Mouse (Mus musculus) mature B cell (primary cell): Measurements from ENCODE around the gene Gpr15.

Experiments used
- in situ Hi-C: fragments of 300-500 bp; cut with MboI; formaldehyde crosslinking; loops from 2 replicates; pipeline ENCODE4 v1.14.3; 2019

Gene Gpr15

DNA sequence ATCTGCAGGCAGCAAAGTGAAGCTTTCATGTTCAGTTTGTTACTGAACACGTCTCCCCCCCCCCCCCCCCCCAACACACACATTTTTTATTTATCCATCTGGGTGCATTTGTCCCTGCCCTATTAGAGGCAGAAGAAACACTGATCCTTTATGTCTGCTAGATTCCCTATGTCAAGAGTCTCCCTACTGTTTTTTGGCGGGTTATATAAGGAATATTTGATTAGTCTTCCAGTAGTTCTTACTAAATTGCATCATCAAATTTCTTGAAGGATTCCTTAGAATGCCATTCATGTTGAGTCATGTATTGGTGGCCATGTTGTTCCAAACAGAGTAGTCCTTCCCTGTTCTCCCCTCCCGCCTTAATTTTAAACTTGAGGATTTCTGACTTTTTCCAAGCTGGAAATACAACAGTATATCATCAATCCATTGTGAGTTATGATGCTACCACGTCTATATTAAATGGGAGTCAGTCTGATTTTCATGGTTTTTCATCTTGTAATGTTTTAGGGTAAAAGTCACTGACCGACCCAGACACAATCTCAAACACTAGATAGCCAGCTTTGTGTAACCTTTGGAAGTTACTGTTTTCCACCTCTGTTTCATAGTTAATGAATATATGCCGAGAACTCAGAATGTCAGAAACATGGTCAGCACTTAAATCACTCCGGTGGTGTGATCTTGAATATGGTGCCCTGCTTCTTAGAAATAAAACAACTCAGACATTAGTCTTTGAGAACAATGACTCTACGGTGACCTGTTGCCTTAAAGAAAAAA lies 47.5 kb downstream of the Gpr15 start:
- in situ Hi-C loops: no loop called here

DNA sequence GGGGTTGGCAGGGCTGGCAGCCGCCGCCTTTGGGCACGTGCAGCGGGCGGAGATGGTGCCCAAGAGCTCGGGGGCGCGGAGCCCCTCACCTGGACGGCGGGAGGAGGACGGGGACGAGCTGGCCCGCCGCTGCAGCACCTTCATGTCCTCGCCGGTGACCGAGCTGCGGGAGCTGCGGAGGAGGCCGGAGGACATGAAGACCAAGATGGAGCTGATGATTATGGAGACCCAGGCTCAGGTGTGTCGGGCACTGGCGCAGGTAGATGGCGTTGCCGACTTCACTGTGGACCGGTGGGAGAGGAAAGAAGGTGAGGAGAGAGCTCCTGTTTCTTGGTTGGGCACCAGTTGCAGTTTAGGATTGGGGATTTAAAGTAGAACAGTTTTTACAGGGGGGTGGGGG lies 48.2 kb downstream of the Gpr15 start:
- in situ Hi-C loops: no loop called here

DNA sequence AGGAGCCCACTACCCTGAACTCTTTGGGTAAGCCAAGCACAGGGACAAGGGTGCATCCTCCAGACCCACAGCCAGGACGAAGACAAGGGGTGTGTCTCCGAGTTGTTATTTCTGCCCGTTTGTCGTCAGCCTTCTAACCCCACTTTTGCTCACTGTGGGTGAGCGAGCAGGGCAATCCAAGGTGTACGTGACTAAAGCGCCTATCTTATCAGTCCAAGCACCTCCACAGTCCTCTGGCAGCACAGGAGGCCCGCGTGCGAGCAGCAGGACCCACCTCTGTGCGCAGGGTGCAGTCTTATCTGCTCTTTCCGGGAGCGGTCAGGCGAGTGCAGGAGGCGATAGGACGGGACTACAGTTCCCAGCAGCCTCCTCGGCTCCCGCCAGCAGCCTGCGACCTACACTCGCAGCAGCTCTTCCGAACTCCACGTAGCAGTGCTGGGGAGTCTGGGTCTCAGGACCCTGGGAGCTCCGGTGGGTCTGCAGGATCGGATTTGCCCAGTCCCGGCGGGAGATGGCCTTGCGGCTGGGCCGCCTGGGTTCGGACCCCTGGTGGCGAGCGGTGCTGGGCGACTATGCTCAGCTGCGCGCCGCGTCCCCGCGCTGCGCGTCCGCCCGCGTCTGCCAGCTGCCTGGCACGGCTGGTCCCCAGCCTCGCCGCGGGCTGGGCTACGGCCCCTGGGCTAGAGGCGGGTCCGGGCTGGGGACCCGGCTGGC lies 48.8 kb downstream of the Gpr15 start, which contains the start of gene Cpox:
Gene Cpox (plus strand): TSS at position 376 of the 714 bp plus-strand sequence.
- in situ Hi-C loops: loop anchor here (10.0 kb wide), 1 partner anchor 215 kb away; no protein-coding TSS in a partner anchor

DNA sequence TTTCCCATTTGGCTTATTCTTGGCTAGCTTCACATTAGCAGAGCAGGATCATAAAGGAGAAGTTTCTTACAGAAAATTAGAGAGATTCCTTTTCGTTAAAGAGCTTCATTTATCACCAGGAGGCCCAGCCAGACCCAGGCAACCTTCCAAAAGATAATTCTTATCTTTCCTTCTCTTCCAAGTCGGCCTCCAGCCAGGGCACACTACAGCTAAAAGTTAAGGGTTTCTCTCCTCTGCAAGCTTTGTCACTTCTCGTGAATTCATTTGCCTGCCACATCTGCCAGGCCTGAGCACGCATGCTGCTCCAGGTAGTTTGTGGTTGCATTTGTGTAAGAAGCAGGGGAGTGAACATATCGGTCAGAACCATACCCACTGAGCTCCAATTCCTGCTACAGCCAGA lies 49.6 kb downstream of the Gpr15 start:
- in situ Hi-C loops: loop anchor here (10.0 kb wide), 1 partner anchor 214 kb away; no protein-coding TSS in a partner anchor

- in situ Hi-C loops: loop anchor here (10.0 kb wide), 1 partner anchor 214 kb away; no protein-coding TSS in a partner anchor
Observed at GRCm38 (mm10) chr16:58668586-58668985, 50.3 kb downstream of the Gpr15 start.
